Mouse (Mus musculus) adrenal gland, postnatal 4 days (tissue): ENCODE measurements around the gene Pitx3. TPM values are rescaled to one million over a fixed set of nuclear protein-coding genes. Genes with fewer than 3 reads are reported as not detected.
"Not testable (repeated sequence)": the region's sequence is repeated elsewhere in the genome, so short reads cannot be mapped to it uniquely, and the experiment has no call there.

ENCODE experiments used
- DNase-seq, 2 experiments: peaks; one replicate each; pipeline ENCODE4 v3.0.0; 2021 to 2022; ENCODE audit warnings: low spot score in 2 of 2, mixed read lengths in 2 of 2
- total RNA-seq, 2 experiments: library from RNA; stranded (reverse); gene quantifications; 2 replicates each; pipeline ENCODE4 v1.2.3; 2021

Gene Pitx3
- total RNA-seq, 2 experiments from 2014 or later, result 0.56 to 2.0 TPM

DNA sequence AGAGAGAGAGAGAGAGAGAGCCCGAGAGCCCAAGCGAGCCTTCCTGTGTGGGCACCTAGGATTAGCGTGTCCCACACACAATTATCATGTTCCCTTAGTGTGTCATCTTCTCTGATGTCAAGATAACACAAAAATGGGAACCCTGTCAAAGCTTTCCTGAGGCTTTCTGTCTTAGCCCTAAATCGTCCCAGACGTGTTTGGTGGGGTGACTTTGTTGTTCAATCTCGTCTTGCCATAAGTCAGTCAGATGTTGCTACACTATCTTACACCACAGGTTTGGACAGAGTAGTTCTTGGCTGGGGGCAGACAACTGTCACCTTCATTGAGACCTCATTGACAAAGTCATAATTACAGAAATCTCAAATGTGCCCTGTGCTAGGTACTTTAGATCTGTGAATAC lies 15.5 kb downstream of the Pitx3 start:
- DNase-seq, result no peak

GRCm38 (mm10) chr19:46131694-46132525 lies 16.2 kb downstream of the Pitx3 start, which contains the start of gene Elovl3:
Gene Elovl3 (plus strand): TSS chr19:46131897.
- DNase-seq, result no peak

GRCm38 (mm10) chr19:46131283-46131682 lies 16.8 kb downstream of the Pitx3 start:
- DNase-seq, result no peak

DNA sequence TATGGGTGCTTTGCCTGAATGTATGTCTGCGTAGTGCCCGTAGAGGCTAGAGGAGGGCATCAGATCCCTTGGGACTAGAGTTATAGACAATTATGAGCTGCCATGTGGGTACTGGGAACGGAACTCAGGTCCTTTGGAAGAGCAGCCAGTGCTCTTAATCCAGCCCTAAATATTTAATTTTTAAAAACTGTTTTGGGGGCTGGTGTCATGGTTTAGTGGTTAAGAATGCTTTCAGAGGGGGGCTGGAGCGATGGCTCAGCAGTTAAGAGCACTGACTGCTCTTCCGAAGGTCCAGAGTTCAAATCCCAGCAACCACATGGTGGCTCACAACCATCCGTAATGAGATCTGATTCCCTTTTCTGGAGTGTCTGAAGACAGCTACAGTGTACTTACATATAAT lies 18.4 kb downstream of the Pitx3 start:
- not testable (repeated sequence) for DNase-seq

DNA sequence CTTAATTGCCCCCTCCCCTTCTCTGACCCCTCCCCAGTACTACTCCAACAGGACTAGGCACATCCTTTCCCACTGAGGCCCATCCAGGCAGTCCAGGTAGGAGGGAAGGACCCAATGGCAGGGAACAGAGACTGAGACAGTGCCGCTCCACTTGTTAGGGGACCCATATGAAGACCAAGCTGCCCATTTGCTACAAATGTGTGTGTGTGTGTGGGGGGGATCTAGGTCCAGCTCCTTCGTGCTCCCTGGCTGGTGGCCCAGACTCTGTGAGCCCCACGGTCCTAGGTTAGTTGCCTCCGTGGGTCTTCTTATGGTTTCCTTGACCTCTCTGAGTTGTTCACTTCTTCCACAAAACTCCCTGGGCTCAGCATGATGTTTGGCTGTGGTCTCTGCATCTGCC lies 21.8 kb downstream of the Pitx3 start:
- DNase-seq, result no peak

DNA sequence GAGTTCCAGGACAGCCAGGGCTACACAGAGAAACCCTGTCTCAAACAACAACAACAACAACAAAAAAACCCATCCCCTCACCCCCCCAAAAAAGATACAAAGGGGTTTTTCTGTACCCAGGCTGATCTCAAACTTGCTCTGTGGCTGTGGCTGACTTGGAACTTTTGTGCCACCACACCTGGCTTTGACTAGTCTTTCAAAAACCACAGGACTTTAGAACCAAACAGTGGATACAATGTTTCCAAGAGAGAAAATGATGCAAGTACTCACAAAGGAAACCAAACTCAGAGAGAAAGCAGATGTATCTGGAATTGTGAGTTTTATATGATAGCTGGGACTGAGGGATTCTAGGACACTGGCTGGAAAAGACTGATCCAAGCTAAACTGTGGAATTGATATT lies 23.5 kb downstream of the Pitx3 start:
- DNase-seq, result no peak

- DNase-seq, result no peak
These were observed 24.2 kb downstream of the Pitx3 start for GRCm38 (mm10) chr19:46123876-46124275.

DNA sequence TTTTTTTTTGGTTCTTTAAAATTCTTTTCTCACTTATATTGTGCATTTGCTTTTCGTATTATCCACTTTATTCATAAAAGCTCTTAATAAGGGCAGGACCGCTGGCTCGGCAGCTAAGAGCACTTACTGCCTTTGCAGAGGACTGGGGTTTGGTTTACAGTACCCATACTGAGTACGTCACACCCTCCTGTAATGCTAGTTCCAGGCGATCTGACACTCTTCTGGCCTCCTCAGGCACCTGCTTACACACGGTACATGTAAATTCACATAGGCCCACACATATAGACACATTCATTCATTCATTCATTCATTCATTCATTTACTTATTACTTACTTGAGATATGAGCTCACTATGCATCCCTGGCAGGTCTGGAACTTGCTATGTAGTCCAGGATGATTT lies 27.3 kb downstream of the Pitx3 start:
- DNase-seq, result no peak

DNA sequence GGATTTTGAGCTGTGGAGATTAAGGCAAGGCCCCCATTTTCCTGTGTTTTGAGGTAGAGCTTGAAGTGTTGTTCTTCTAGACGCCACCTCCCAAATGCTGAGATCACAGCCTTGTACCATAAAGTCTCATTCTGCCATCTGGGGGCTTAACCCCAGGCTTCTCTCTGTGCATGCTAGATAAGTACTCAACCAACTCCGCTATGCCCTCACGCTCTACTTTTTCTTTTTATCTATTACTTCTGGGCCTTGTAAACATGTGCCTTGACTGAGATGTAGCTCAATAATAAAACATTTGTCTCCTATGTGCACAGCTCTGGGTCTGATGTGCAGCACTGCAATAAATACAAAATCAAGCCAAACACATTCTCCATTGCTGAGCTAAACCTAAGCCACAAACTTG lies 28.7 kb downstream of the Pitx3 start:
- no peak for DNase-seq

DNA sequence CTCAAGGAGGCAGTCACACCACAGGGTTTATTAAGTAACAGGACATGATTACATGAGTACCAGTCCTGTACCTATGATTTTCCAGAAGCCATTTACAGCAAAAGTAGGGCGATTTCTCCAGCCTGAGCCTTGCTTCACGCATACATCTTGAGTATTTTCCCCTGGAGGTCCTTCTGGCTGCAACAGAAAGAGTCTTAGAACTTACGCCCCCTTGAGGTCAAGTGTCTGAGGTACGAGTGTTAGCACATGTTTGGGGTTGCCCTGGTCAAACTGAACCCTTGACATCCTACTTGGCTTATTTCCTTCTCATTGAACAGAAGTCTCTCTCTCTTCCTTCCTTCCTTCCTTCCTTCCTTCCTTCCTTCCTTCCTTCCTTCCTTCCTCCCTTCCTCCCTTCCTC lies 33.5 kb downstream of the Pitx3 start:
- no peak for DNase-seq

DNA sequence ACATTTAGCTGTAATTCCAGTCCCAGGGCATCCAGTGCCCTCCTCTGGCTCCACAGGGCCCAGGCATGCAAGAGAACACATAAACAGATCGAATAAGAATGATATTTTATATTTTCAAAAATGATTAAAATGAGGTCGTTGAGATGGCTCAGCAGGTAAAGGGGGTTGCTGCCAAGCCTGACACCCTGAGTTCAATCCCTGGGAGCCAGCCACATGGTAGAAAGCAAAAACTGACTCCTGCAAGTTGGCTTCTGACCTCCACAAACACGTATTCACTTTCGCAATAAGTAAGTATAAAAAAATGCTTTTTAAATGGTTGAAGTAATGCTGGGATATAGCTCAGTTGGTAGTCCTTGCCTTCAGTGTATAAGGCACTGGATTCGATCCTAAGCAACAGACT lies 37.3 kb downstream of the Pitx3 start:
- no peak for DNase-seq

DNA sequence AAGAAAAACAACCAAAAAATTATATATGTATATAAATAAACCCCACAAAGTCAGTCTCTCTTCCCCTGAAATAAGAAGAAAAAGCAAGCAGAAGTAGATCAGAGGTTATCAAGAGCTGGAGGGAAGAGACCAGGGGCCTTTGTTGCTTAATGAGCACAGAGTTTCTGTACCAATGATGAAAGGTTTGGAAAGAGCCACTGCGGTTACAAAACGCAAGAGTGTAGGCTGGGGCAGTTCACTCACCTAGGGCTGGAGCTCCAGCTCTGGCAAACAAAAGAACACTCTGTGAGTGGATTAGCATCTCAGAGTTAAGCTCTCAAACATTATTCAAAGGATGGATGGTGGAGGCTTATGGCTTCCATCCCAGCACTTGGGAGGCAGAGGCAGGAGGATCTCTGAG lies 37.9 kb downstream of the Pitx3 start:
- DNase-seq, result no peak

GRCm38 (mm10) chr19:46104187-46104557 lies 44.0 kb downstream of the Pitx3 start:
- no peak for DNase-seq

GRCm38 (mm10) chr19:46103437-46104186 lies 44.5 kb downstream of the Pitx3 start:
- DNase-seq, result no peak

DNA sequence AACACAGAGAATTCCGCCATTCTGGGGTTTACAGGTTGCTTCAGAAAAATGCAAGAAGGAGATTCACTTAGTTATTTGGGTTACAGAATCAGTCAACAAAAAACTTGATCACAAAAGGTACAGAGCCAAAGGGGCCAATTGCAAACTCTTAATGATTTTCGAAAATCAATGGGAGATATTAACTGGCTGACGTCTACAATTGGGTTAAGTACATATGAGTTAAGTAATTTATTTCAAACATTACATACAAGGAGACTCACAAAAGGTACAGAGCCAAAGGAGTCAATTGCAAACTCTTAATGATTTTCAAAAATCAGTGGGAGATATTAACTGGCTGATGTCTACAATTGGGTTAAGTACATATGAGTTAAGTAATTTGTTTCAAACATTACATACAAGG lies 48.6 kb downstream of the Pitx3 start:
- DNase-seq, result no peak

DNA sequence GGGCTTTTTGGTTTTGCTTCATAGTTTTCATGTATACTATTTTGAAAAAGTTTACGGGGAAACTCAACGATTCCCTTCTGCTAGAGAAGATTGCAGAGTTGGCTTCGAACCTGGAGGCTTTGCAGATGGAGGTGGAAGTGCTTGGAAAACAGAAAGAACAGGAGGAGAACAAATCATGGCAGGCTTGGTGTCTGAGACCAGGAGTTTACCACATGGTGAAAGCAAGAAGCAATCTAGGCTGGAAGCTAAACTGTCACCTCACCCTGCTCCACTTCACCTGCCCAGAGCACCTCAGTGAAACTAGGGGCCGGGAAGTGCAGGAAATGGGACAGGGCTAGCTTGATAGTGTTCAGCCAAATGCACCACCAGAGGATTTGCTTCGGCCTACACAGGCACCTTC lies 51.7 kb downstream of the Pitx3 start:
- no peak for DNase-seq

GRCm38 (mm10) chr19:46095291-46095690 lies 52.8 kb downstream of the Pitx3 start:
- no peak for DNase-seq

DNA sequence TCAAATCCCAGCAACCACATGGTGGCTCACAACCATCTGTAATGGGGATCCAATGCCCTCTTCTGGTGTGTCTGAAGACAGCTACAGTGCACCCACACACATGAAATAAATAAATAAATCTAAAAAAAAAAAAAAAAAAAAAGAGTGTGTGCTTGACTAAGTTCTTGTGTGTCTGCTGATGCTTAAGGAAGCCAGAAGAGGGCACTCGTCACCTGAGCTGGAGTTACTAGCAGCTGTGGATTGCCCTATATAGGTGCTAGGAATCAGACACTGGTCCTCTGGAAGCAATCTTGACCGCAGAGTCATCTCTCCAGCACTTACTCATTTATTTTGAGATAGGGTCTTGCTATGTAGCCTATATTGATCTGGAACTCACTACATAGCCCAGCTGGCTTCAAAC lies 54.0 kb downstream of the Pitx3 start:
- no peak for DNase-seq

DNA sequence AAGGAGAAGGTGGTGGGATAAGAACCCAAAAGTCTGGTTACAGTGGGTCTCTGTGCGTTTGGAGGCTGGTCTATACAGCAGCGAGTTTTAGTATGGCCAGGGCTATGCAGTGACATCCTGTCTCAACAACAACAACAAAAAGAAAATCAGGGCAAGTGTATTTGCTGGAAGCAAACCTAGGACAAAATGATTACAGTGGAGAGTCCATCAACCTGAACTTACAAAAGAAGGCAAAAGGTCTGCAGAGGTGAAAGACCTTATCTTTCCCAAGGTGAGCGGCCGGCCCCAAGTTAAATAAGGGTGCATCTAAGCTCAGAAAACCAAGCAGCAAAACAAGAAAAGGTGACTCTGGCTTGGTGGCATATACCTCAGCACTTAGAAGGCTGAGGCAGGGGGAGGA lies 56.5 kb downstream of the Pitx3 start:
- no peak for DNase-seq

GRCm38 (mm10) chr19:46087871-46088270 lies 60.3 kb downstream of the Pitx3 start:
- DNase-seq, result no peak

- peak in 1 of 2 experiments; percentile 26 for DNase-seq
These were observed 61.8 kb downstream of the Pitx3 start for GRCm38 (mm10) chr19:46086337-46086736.
